Mouse (Mus musculus) cerebellum, postnatal 25 days (tissue): ENCODE data around the gene Ndufa13.

Source experiments
- DNase-seq, 2 experiments: peaks; one replicate each; pipeline ENCODE4 v3.0.0; 2021; ENCODE audit warnings: mixed read lengths in 2 of 2

Gene Ndufa13

DNA sequence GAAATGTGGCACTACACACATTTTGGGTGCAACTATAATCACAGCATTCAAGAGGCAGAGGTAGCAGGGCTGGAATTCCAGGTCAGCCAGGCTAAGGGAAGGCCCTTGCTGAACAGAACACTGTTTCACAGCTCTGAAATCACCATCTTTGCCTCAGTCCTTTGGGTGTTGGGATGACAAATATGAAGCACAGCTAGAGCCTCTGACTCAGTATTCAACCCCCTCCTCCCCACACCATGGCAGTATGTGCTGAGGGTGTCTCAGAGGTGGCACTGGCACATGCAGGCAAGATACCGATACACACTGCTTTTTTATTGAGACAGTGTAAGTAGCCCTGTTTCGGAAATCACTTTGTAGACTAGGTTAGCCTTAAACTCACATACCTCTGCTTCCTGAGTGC lies 3.9 kb upstream of the Ndufa13 start:
- no peak for DNase-seq

GRCm38 (mm10) chr8:69904096-69904495 lies 1.7 kb upstream of the Ndufa13 start:
- no peak for DNase-seq

DNA sequence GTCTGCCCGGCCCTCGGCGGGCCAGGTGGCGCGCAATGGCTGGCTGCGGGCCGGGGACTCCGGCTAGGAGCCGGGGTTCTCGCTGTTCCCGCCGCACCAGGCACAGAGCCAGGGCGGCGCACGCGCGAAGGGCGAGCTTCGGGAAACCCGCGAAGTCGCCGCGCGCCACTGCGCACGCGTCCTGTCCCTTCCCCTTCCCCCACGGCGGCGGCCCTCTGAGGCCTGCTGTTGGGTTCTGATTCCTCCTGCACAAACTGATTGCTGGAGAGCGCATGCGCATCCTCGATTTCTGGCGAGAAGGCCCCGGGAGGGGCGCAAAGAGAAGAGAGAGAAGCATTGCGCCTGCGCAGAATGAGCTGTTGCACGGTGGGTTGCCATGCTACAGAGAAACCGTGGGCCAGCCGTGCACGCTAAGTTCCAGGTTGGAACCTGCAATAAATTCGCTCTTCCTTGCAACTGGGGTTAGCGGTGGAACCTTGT lies 745 bp upstream of the Ndufa13 start:
- DNase-seq = peak; percentile 99

GRCm38 (mm10) chr8:69901484-69902162 lies 735 bp downstream of the Ndufa13 start:
- peak; percentile 98 for DNase-seq

DNA sequence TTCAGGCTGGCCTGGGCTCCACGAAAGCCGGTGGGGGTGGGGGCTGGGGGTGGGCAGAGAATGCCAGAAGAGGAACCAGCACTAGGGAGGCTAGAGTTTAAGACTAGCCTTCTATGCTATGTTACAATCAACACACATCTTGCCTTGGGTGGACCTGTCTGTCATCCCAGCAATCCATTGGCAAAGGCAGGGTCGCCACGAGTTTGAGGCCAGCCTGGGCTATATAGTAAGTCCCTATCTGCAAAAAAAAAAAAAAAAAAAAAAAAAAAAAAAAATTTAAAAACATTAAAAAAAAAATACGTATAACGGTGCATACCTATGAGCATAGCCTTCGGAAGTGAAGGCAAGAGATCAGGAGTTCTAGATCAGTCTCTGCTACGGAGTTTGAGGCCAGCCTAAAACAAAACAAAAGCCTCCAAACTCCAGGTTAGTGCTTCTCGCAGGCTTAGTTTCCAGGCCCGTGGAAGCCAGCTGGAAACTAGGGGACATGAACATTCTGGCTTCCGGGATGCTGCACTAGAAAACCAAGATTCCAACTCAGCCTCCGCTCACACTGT lies 1.4 kb downstream of the Ndufa13 start:
- DNase-seq = no peak

DNA sequence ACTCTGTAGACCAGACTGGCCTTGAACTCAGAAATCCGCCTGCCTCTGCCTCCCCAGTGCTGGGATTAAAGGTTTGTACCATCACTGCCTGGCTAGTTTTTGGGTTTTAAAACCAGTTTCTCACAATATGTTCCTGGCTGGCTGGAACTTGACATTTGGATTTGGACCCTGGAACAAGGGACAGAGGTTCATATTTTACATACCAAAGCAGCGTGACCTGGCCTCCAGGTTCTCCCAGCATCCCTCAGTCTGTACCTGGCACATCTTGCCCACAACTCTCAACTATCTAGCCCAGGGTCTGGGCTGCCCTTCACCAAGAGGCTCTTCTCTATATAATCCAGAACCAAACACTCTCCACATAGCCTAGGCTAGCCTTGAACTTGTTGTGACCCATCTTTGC lies 2.5 kb downstream of the Ndufa13 start:
- no peak for DNase-seq

DNA sequence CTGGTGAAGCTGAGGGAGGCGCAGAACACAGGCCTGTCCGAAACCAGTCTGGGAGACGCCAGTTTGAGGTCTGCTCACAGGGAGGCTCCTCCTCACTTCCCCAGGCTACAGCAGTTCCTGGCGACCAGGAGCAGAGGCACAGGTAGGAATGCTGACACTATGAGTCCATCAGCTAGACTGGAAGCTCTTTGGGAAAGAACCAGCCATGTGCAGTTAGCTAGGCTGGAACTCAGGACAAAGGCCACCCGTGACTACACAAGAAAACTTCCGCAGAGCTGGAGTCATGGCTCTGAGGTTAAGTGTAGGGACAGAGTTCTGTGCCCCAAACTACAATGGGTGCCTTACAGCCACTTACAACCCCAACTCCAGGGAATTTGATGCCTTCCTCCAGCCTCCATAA lies 4.5 kb downstream of the Ndufa13 start:
- DNase-seq = no peak

DNA sequence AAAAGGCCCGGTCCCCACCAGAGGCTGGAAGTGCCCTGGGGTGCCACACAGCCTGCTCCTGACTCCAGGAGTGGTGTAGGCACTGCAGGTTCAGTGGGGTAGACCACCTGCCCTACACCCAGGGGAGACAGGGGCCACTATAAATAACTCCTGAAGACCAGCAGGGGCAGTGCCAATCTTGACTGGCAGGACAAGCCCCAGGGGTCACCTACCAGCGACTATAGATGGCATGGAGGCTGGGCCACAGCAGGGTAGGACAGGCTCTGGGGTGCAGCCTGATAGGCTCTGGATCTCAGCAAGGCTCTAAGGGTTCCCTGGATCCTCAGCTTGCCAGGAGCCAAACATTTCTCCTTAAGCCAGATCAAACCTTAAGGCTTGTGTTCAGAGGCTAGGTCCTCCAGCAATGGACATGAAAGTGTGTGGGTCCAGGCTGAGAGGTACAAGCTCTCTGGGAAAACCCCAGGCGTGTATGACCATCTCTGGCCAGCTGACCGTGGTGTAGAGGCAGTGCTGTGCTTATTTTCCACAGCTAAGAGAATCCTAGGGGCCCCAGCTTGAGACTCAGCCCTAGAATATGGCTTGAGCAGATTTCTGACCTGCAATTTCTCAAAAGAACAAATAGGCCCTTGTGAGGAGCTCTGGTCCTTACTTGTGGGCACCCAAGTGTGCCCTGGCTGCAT lies 6.4 kb downstream of the Ndufa13 start:
- no peak for DNase-seq

GRCm38 (mm10) chr8:69894836-69895332 lies 7.5 kb downstream of the Ndufa13 start:
- no peak for DNase-seq

DNA sequence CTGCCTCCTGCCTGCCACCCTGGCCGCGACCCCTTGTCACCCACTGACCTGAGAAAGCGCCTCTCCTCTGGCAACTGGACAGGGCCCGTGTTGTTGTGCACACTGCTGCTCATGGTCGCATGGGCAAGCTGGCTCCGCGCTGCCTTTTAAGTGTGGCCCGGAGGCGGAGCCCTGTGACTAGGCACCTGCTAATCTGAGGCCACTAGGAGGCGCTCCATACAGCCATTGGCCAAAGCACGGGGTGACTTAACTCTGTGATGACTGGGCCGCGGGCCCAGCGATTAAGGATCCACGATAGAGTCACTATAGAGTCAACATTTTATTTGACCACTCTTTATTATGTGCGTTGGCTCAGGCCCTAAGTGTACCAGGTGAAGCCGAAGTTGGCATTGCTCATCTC lies 8.5 kb downstream of the Ndufa13 start:
- peak; percentile 41 to 73 for DNase-seq

- DNase-seq = peak; percentile 63 to 76
Measured at GRCm38 (mm10) chr8:69890813-69891241, 11.5 kb downstream of the Ndufa13 start.

- peak; percentile 35 to 54 for DNase-seq
Measured at GRCm38 (mm10) chr8:69888902-69889301, 13.5 kb downstream of the Ndufa13 start.

DNA sequence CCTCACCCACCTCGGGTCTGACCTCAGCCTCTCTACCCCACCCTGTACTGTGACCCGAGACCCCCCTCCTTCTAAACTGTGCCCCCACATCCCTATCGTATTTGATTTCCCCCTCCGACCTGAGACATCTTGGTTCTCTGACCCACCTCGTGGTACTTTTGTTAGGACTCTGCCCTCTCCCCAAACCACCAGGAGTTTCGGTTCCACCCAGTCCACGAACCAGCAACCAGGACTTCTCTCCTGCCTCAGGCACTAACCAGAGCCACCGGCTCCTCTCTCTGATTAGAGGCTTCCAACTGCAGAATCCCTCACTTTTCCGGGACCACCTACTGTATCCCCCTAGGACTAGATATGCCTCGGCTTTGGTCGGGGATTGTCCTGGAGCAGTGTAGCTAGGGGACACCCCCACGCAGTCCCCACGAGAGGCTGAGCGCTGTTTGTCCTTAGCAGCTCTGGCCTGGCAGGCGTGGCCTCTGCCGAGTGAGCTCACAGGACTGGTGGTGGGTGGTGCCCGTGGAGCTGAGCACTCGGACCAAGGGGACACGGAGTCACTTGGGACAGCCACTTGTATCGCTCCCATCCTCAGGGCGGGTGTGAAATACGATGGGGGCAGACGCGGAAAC lies 14.0 kb downstream of the Ndufa13 start:
- DNase-seq = peak in 1 of 2 experiments; percentile 31

DNA sequence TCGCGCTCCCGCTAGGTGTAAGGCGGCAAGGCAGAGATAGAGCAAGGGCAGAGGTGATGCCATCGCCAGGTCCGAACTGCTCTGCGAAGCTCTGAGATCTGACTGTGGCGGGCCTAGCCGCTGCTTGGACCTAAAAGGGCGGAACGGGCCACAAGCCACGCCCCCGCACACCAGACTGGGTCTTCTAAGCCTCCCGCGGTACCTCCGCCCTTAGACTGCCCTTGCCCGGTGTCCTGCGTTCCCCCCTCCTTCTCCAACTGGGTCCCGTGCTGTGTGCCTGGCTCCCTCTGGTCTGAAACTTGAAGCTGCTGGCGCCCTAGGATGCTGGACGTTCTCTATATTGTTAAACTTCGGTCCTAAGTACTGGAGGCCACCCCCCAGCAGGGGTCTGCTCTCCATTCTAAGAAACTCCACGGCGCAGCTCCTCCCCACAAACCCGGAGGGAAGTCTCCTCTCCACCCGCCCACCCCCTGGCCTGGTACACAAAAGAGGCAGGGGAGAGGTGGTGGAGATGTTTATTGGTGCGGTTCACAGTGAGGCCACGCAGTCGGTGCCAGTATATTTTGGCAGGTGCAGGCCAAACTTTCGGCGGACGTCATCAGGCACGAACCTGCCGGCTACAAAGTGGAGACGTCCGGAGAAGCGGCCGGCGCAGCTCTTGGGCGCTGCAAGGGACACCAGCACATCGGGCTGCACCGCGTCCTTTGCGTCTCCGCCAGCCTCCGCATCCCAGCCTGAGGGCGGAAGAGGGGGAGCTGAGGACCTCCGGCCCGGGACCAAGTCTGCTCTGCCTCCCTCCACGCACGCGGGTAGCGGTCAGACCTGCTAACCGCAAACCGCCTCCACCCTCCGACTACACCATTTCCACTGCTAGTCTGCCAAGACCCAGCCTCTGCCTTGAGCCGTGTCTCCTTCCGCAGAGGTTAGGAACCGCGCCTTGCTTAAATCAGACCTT lies 14.8 kb downstream of the Ndufa13 start, which contains the start of gene Cilp2:
TSS of gene Cilp2 (minus strand) at position 399 of the 955 bp plus-strand sequence.
- DNase-seq = peak; percentile 37 to 48

DNA sequence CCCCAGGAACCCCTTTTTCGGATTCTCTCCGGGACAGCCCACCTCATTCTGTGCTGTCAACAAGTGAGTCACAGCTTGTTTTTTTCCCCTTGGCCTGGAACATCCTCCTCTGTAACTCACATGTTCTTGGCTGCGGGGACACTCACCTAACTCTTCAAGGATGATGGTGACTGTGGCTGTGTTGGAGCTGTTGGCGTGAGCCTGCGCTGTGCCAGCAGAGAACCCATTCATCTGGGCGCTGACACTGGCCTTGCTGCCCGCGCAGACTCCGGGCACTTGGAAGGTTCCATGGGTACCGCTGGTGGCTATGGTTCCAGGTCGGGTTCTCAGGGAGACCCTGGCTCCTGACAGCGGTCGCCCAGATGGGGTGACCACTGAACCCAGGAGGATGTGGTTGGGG lies 18.2 kb downstream of the Ndufa13 start:
- DNase-seq = no peak

- DNase-seq = no peak
Measured at GRCm38 (mm10) chr8:69882833-69883600, 19.3 kb downstream of the Ndufa13 start.

DNA sequence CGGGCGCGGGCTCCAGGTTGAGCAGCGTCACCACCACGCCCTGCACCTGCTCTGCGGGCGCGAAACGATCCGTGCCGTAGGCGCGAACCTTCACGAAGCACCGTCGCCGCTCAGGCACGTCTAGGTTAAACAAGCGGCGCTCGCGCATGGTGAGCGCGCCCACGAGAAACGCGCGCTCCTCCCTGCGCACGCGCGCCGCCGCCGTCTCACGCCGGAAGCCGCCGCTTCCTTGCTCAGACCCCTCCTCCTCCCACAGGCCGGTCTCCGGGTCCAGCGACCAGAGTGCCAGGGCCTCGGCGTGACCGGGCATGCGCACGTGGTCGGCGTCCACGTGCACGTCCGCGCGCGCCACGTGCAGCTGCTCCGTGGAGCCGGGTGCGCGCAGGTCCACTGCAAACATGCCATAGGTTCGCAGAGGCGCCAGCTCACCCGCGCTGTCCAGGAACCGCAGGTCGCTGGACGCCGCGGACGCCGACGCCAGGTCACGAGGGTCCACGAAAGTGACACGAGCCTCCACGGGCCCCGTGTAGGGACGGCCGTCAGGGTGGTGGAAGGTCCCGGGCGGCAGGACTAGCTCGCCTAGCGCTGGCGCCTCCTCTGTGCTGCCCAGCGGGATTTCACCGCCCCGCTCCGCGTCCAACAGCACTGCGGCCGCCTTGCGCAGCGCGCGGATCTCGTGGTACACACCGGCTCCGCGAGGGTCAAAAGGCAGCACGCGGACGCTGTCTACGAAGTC lies 20.2 kb downstream of the Ndufa13 start:
- peak; percentile 33 to 60 for DNase-seq

GRCm38 (mm10) chr8:69881261-69881865 lies 21.0 kb downstream of the Ndufa13 start:
- no peak for DNase-seq

DNA sequence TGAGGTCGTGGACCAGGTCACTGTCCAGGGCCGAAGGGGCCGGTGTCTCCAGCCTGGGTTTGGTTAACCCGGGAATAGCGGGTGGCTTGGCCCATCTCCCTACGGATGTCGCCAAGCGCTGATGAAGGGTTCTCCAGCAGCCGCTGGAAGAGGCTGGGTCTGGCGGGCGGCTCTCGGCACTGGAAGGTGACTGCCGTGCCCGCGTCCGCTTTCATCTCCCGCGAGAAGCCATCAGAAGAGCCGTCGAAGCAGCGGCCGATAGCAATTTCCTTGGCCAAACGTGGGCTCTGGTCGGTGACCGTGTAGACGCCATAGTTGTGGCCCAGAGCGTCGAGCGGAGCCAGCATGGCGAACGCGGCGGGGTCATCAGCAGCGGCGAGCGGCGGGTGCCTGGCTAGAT lies 21.5 kb downstream of the Ndufa13 start:
- no peak for DNase-seq

DNA sequence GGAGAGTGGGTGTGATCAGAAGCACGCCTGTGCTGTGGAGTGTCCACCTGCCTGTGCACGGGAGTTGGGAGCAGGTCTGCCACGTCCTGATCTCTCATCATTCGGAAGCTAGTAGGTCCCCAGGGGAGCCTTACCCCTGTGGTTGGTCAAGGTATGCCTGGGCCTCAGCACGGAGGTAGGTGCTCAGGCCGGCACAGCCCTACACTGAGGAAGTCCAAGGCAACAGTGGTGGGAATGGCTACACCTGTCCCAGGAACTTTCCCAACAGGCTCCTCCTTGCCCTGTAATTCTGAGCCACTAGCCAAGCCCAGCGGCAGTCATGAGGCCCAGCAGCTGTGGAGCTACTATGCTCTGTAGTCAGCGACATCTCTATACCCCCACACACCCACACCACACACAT lies 22.7 kb downstream of the Ndufa13 start:
- DNase-seq = no peak
